ENCODE assay signal across 1 mouse cellular context in the genomic region with DNA sequence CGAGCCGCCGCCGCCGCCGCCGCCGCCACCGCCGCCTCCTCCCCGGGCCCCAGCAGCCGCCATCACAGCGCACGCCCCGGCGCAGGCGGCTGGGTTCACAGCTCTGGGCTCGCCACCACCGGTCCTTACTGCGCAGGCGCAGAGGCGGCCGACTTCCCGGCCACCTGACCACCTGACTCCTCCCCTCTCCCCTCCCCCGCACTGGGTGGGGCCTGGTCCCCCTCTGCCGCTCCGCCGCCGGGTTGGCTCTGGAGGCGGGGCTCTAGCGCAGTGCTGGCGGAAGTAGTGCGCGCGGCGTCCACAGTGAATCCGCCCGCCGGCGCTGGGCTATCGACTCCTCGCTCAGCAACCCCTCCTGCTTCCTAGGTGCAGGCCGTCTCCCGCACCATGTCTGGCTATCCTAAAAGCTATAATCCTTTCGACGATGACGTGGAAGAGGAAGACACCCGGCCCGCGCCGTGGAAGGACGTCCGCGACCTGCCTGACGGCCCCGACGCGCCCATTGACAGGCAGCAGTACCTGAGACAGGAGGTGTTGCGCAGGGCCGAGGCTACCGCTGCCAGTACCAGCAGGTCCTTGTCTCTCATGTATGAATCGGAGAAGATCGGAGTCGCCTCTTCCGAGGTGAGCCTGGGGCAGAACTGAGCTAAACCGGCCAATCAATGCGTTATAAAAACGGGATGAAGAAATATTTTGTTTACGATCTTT.
TF ChIP-seq lines count a peak whose summit lies in the region.

A gene (plus strand): TSS at position 251 of the 708 bp plus-strand sequence.
A gene (minus strand): TSS at position 579 of the 708 bp plus-strand sequence.

TF ChIP-seq in myocyte, 11 proteins besides CTCF, POLR2A, EP300 and RAD21 (continued from another document):
- TF ChIP-seq MYOD1 (IDR thresholded peaks at IDR 0.05; ENCODE audit: control insufficient read depth in 1 of 3, insufficient read length in 2 of 3, low read depth in 2 of 3) = peak in 1 of 3 experiments; percentile 35
- TF ChIP-seq E2F4 (IDR thresholded peaks at IDR 0.05; ENCODE audit: insufficient read depth) = no peak
- TF ChIP-seq CEBPB (IDR thresholded peaks at IDR 0.05; ENCODE audit: insufficient read depth, poor library complexity, severe bottlenecking) = no peak
- TF ChIP-seq USF1 (IDR thresholded peaks at IDR 0.05; ENCODE audit: low read depth) = peak; percentile 74
